Mouse (Mus musculus): ENCODE measurements around the gene Fam187b. TPM values are rescaled to one million over a fixed set of nuclear protein-coding genes. Genes with fewer than 3 reads are reported as not detected.

Gene Fam187b
- total and polyA plus RNA-seq, 3 experiments: not detected

DNA sequence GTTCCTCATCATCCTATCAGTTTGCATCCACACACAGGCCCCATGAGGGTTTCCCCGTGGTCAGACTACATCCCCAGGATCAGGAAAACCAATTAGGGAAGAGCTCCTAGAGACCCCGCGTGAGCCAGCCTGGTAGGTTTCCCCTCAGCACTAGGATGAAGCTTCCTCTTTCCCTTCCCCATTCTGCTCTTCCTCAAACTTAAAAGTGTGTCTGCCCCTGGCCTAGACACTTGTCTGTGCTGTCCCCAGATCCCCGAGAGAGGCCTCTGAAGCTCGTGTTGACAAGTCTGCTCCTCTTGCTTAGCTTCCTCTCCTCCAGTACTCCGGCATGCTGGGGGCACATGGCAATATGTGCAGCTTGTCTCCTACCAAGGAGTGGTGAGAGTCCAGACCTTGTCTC lies 20.1 kb upstream of the Fam187b start:
- Histone ChIP-seq H3K4me3 (replicated peaks in 1 of 3; ENCODE audit: low read depth in 2 of 3, low read length in 2 of 3, poor library complexity in 1 of 3) (no peak overlapping the region), H3K4me1 (ENCODE audit: control insufficient read depth in 1 of 2, insufficient read depth in 2 of 2) (peaks cover 20 to 46% of the 10 kb centered on the region in 2 experiments), H3K27me3 (replicated peaks) (no peaks in the 10 kb centered on the region), H3K9me3 (replicated peaks; ENCODE audit: low read length) (no peaks in the 10 kb centered on the region), H3K36me3 (replicated peaks in 1 of 2; ENCODE audit: control insufficient read depth in 1 of 2, insufficient read depth in 1 of 2, low read length in 1 of 2) (peaks cover 48 to 70% of the 10 kb centered on the region in 2 experiments), H3K9ac (ENCODE audit: insufficient read depth, low read depth) (no peak overlapping the region), H3K79me2 (replicated peaks; ENCODE audit: control insufficient read depth, extremely low read depth, insufficient read depth, poor library complexity, severe bottlenecking) (no peaks in the 10 kb centered on the region; the same call in 1 of the 2 replicates), H3K4me2 (ENCODE audit: insufficient read depth, low read depth, poor library complexity, severe bottlenecking) (no peak overlapping the region), H3K27ac (ENCODE audit: insufficient read depth, low read depth) (peak overlapping the region; percentile 7; the same call in 1 of the 2 replicates)
- in situ Hi-C loops (cut with MboI; ENCODE audit: low pct_ligation_motif_present, low pct_unique_long_range_greater_than_20kb, low sequenced_read_pairs) (no loop called here), dilution Hi-C loops (cut with MboI; ENCODE audit: extremely low pct_ligation_motif_present, extremely low pct_unique_long_range_greater_than_20kb, low sequenced_read_pairs) (no loop called here)
- peak; percentile 39 for DNase-seq (ENCODE audit: extremely low read depth)
- TF ChIP-seq UBTF (IDR thresholded peaks at IDR 0.05; ENCODE audit: low read depth, low read length) (0 out of 2 replicates have a peak, but pooled peaks have one; percentile 39), TBP (conservative IDR thresholded peaks at IDR 0.05; ENCODE audit: low read depth, low read length) (0 out of 2 replicates have a peak, but pooled peaks have one; percentile 17), SMC3 (IDR thresholded peaks at IDR 0.05; ENCODE audit: low read depth, low read length) (no peak)

- H3K36me3 ChIP-seq (replicated peaks in 1 of 2; ENCODE audit: control insufficient read depth in 1 of 2, insufficient read depth in 1 of 2, low read length in 1 of 2): peaks cover 45 to 71% of the 10 kb centered on the region in 2 experiments
- dilution Hi-C loops (cut with MboI; ENCODE audit: extremely low pct_ligation_motif_present, extremely low pct_unique_long_range_greater_than_20kb, low sequenced_read_pairs) (no loop called here), in situ Hi-C loops (cut with MboI; ENCODE audit: low pct_ligation_motif_present, low pct_unique_long_range_greater_than_20kb, low sequenced_read_pairs) (no loop called here)
- no peaks in the 10 kb centered on the region for H3K9me3 ChIP-seq (replicated peaks; ENCODE audit: low read length)
- no peak for TF ChIP-seq EP300 (IDR thresholded peaks at IDR 0.05; ENCODE audit: low read length)
- TF ChIP-seq IRF4 (IDR thresholded peaks at IDR 0.05; ENCODE audit: low read depth, low read length): no peak
- no peak for TF ChIP-seq NELFE (IDR thresholded peaks at IDR 0.05; ENCODE audit: low read depth, low read length)
- DNase-seq (ENCODE audit: extremely low read depth): no peak
- H3K4me2 ChIP-seq (ENCODE audit: insufficient read depth, low read depth, poor library complexity, severe bottlenecking): no peak overlapping the region
- H3K27ac ChIP-seq (ENCODE audit: insufficient read depth, low read depth): no peak overlapping the region
- H3K4me1 ChIP-seq (ENCODE audit: control insufficient read depth in 1 of 2, insufficient read depth in 2 of 2): peaks cover 21 to 52% of the 10 kb centered on the region in 2 experiments
- no peak overlapping the region for H3K4me3 ChIP-seq (replicated peaks in 1 of 3; ENCODE audit: low read depth in 2 of 3, low read length in 2 of 3, poor library complexity in 1 of 3)
- no peak overlapping the region for H3K9ac ChIP-seq (ENCODE audit: insufficient read depth, low read depth)
- no peaks in the 10 kb centered on the region; the same call in 1 of the 2 replicates for H3K79me2 ChIP-seq (replicated peaks; ENCODE audit: control insufficient read depth, extremely low read depth, insufficient read depth, poor library complexity, severe bottlenecking)
- no peaks in the 10 kb centered on the region for H3K27me3 ChIP-seq (replicated peaks)
These were observed 19.6 kb upstream of the Fam187b start for GRCm38 (mm10) chr7:30954036-30954435.

DNA sequence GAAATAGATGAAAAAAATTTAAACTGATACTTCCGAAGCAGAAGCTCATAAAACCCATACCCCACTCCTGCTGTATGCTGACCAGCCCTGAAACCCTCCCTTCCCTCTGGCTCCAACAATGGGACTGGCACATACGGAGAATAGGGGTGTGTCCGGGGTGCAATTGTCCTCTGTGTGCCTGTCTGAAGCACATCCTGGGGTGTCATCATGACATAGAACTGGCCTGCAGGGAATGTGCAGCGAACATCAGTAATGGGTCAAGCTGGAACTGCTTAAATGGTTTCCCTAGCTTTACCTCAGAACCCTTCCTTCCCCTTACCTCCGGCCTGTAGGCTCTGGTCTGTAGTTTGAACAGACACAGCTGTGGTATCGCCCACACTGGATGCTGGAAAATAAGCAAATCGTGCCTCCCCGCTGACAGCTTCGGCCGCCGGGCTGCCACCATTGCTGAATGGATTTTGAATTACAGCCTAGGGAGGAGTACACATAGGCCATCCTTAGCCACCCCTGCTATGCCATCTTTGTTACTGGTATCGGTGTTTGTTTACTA lies 18.5 kb upstream of the Fam187b start:
- Histone ChIP-seq H3K27me3 (replicated peaks) (no peaks in the 10 kb centered on the region), H3K27ac (ENCODE audit: insufficient read depth, low read depth) (no peak overlapping the region), H3K36me3 (replicated peaks in 1 of 2; ENCODE audit: control insufficient read depth in 1 of 2, insufficient read depth in 1 of 2, low read length in 1 of 2) (peaks cover 41 to 67% of the 10 kb centered on the region in 2 experiments), H3K9me3 (replicated peaks; ENCODE audit: low read length) (no peaks in the 10 kb centered on the region), H3K9ac (ENCODE audit: insufficient read depth, low read depth) (peak overlapping the region; percentile 100), H3K79me2 (replicated peaks; ENCODE audit: control insufficient read depth, extremely low read depth, insufficient read depth, poor library complexity, severe bottlenecking) (no peaks in the 10 kb centered on the region; the same call in 1 of the 2 replicates), H3K4me1 (ENCODE audit: control insufficient read depth in 1 of 2, insufficient read depth in 2 of 2) (peaks cover 21 to 50% of the 10 kb centered on the region in 2 experiments), H3K4me2 (ENCODE audit: insufficient read depth, low read depth, poor library complexity, severe bottlenecking) (peak overlapping the region; percentile 48), H3K4me3 (replicated peaks in 1 of 3; ENCODE audit: low read depth in 2 of 3, low read length in 2 of 3, poor library complexity in 1 of 3) (peak overlapping the region; percentile 51 to 91 (median 88))
- peak; percentile 46 for DNase-seq (ENCODE audit: extremely low read depth)
- in situ Hi-C loops (cut with MboI; ENCODE audit: low pct_ligation_motif_present, low pct_unique_long_range_greater_than_20kb, low sequenced_read_pairs) (no loop called here), dilution Hi-C loops (cut with MboI; ENCODE audit: extremely low pct_ligation_motif_present, extremely low pct_unique_long_range_greater_than_20kb, low sequenced_read_pairs) (no loop called here)
- TF ChIP-seq POLR2A (IDR thresholded peaks at IDR 0.05; ENCODE audit: low read depth, low read length): no peak
- TF ChIP-seq TCF12 (IDR thresholded peaks at IDR 0.05; ENCODE audit: low read depth, low read length): 0 out of 2 replicates have a peak, but pooled peaks have one; percentile 25
- TF ChIP-seq KAT2A (IDR thresholded peaks at IDR 0.05; ENCODE audit: insufficient replicate concordance, low read length): no peak
- no peak for TF ChIP-seq NRF1 (IDR thresholded peaks at IDR 0.05; ENCODE audit: low read depth, low read length)
- TF ChIP-seq SIN3A (IDR thresholded peaks at IDR 0.05; ENCODE audit: low read length): no peak
- no peak for TF ChIP-seq TBP (conservative IDR thresholded peaks at IDR 0.05; ENCODE audit: low read depth, low read length)

Measured in CH12.LX (cell line).